Mouse (Mus musculus) forebrain, postnatal 0 days (tissue): Measurements from ENCODE around the gene Rgs4. TPM values are rescaled to one million over a fixed set of nuclear protein-coding genes. Genes with fewer than 3 reads are reported as not detected.

Experiments
- ATAC-seq: fragments of 200-750 bp; cut with Nextera tagmentation; 2 replicates; pipeline ENCODE4 v1.8.0; 2017; ENCODE audit warnings: mild to moderate bottlenecking, moderate library complexity
- DNase-seq: peaks from one replicate; pipeline ENCODE4 v3.0.0-alpha.2; 2015
- H3K27ac ChIP-seq: fragments of 300-500 bp; sonication (generic); 2 replicates; pipeline ENCODE4 v1.5.1; 2014; ENCODE audit warnings: low read depth, mild to moderate bottlenecking, antibody characterized with exemption, low read length, moderate library complexity, mixed read lengths
- H3K27me3 ChIP-seq: fragments of 300-500 bp; sonication (generic); 2 replicates; pipeline ENCODE4 v1.6.1; 2014; ENCODE audit warnings: mild to moderate bottlenecking, low read length, mixed read lengths; ENCODE audit not compliant: insufficient read depth
- H3K36me3 ChIP-seq: fragments of 300-500 bp; sonication (generic); 2 replicates; pipeline ENCODE4 v1.6.1; 2014; ENCODE audit warnings: mild to moderate bottlenecking, moderate library complexity; ENCODE audit not compliant: insufficient read depth
- H3K4me1 ChIP-seq: fragments of 300-500 bp; sonication (generic); 2 replicates; pipeline ENCODE4 v1.6.1; 2014; ENCODE audit warnings: antibody characterized with exemption; ENCODE audit not compliant: insufficient read depth
- H3K4me2 ChIP-seq: fragments of 300-500 bp; sonication (generic); 2 replicates; pipeline ENCODE4 v1.6.1; 2014; ENCODE audit warnings: low read depth, mild to moderate bottlenecking, moderate library complexity
- H3K4me3 ChIP-seq: fragments of 300-500 bp; sonication (generic); 2 replicates; pipeline ENCODE4 v1.5.1; 2014; ENCODE audit warnings: low read depth, low read length, mixed read lengths
- H3K9ac ChIP-seq: fragments of 300-500 bp; sonication (generic); 2 replicates; pipeline ENCODE4 v1.6.1; 2014; ENCODE audit warnings: mild to moderate bottlenecking
- H3K9me3 ChIP-seq: fragments of 300-500 bp; sonication (generic); 2 replicates; pipeline ENCODE4 v1.6.1; 2016; ENCODE audit warnings: low read length
- CTCF ChIP-seq: sonication (generic); IDR thresholded peaks from 2 replicates; pipeline ENCODE4 v1.5.1; 2016; ENCODE audit warnings: antibody characterized with exemption, control low read depth, low read depth
- WGBS: fragments of 180-500 bp; shearing (Covaris S2); extraction: QIAGEN DNeasy Blood & Tissue Kit; methylation state at CpG from one replicate; pipeline ENCODE4 v1.1.7; 2014; 5-methylcytosine and 5-hydroxymethylcytosine counted together
- polyA plus RNA-seq: library from polyadenylated mRNA; unstranded; fragments of >200 nt; fragmentation: Nextera tagmentation; extraction: Ambion mirVana; gene quantifications from 2 replicates; pipeline ENCODE4 v1.2.1, GENCODE M21; 2015
- total RNA-seq: library from RNA; depleted of rRNA; stranded (reverse); fragments of >200 nt; gene quantifications from 2 replicates; pipeline ENCODE4 v1.2.3, GENCODE M21; 2014

Rgs4 gene
- total and polyA plus RNA-seq, 2 experiments from 2014 or later, result 95.5 to 113 TPM

DNA sequence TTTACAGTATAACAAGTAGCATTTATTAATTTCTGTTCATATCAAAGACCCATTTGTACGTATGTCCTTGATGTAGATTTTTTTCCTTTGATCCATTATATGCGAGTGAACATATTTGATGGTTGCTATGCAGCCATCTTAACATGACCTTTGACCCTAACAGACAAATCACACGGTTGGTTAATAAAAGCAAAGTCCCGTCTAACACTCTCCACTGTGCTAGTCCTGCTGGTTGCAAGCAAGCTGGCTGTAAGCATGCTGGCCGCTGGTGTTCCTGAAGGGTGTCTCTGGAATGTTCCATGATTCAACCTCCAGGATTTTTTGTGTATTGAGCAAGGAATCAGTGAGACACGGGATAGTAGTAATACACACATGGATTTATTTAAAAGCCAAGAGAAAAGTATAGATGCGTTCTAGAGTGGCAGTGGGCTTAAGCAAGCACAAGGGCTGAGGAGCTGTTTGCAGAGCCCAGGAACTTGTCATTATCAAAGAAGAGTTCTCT is 16.8 kb downstream of the Rgs4 start:
- no peak for TF ChIP-seq CTCF
- H3K9me3 ChIP-seq, result no peaks in the 10 kb centered on the region
- no peak overlapping the region for H3K4me2 ChIP-seq
- no peak overlapping the region for H3K27ac ChIP-seq
- H3K27me3 ChIP-seq, result no peaks in the 10 kb centered on the region
- no peaks in the 10 kb centered on the region for H3K4me1 ChIP-seq
- 65% methylated on average over 7 of the region's 7 CpGs for whole genome bisulfite sequencing
- no peak overlapping the region for H3K4me3 ChIP-seq
- ATAC-seq (no peak), DNase-seq (no peak)
- no peaks in the 10 kb centered on the region for H3K36me3 ChIP-seq
- no peak overlapping the region for H3K9ac ChIP-seq

DNA sequence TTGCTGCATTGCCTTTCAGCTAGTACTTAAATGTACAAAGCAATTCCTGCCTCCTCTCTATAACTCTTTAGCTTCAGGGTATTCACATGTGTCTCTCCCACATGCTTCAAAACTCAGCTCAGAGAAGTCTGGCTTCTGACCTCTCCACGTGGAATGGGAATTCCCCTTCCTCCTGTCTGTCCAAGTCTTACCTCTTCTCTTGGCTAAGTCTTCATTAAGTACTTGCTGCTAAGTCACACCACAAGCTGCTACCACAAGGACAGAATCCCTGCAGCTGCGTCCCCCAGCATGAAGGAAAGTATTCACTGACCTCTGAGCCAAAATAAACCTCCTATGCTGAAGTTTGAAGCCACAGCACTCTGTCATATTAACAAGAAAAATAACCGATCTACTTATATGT is 21.1 kb downstream of the Rgs4 start:
- no peaks in the 10 kb centered on the region for H3K9me3 ChIP-seq
- H3K9ac ChIP-seq, result no peak overlapping the region
- DNase-seq, result no peak
- 76% methylated on average over 3 of the region's 3 CpGs for WGBS
- no peak for ATAC-seq
- H3K36me3 ChIP-seq, result no peaks in the 10 kb centered on the region
- no peak overlapping the region for H3K4me3 ChIP-seq
- no peaks in the 10 kb centered on the region for H3K27me3 ChIP-seq
- H3K4me1 ChIP-seq, result no peaks in the 10 kb centered on the region
- H3K4me2 ChIP-seq, result no peak overlapping the region
- H3K27ac ChIP-seq, result no peak overlapping the region
- TF ChIP-seq CTCF, result no peak

DNA sequence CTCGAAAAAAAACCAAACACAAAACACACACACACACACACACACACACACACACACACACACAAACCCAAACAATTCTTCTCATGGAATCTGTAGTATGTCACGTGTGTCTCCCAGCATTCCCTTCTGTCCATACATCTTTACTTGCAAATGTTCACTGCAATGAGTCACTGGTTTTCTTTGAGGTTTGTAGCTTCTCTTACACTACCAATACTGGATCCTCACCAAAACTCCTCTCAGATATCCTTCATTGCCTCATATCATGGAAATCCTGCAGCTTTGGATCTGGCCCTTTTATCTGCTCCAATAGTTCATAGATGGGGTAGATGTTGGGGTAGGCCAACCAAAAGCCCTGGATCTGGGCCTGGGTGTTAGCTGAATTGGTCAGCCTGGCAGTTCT is 25.6 kb downstream of the Rgs4 start:
- WGBS, result 92% methylated on average over 2 of the region's 2 CpGs
- ATAC-seq, result no peak
- TF ChIP-seq CTCF, result no peak

DNA sequence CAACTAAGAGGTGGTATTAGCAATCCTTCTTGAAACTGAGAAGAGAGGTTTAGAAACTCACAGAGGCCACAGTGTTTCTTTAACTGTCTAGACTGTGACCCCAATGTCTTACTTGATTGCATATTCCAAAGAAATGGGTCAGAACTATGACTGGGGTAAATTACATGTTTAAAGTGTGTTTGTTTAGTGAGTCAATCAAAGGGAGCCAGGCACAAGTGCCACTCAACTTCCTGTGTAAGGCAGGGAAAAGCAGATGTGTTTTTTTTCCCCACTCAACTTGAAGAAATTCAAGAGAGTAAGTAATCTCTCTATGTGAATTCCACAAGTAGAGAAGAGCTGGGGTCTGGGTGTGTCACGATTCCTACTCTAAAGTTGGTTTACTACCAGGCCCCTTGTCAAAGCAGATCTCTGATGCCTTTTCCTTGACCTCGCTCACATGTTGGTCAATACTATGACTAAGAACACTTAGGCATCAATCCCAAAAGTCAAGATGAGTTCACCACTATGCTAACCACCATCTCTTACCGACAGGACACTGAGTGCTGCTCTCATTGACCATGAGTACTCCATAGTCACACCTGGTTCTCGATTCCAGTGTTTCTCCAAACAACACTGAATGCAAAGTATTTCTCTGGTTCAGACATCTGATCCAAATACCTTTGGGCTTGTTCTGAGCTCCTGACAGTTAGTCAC is 42.9 kb downstream of the Rgs4 start:
- H3K4me2 ChIP-seq, result no peak overlapping the region
- no peaks in the 10 kb centered on the region for H3K36me3 ChIP-seq
- TF ChIP-seq CTCF, result no peak
- no peaks in the 10 kb centered on the region for H3K9me3 ChIP-seq
- no peak overlapping the region for H3K9ac ChIP-seq
- H3K4me3 ChIP-seq, result no peak overlapping the region
- no peak for DNase-seq
- no peak for ATAC-seq
- H3K4me1 ChIP-seq, result no peaks in the 10 kb centered on the region
- WGBS, result 86% methylated on average over 4 of the region's 4 CpGs
- no peaks in the 10 kb centered on the region for H3K27me3 ChIP-seq
- no peak overlapping the region for H3K27ac ChIP-seq

More for the DNA sequence above, 25.6 kb downstream of the Rgs4 start:
- Histone ChIP-seq H3K4me3 (no peak overlapping the region), H3K36me3 (no peaks in the 10 kb centered on the region), H3K9me3 (no peaks in the 10 kb centered on the region), H3K9ac (no peak overlapping the region), H3K27ac (no peak overlapping the region), H3K4me2 (no peak overlapping the region), H3K4me1 (no peaks in the 10 kb centered on the region), H3K27me3 (no peaks in the 10 kb centered on the region)
- DNase-seq, result no peak

DNA sequence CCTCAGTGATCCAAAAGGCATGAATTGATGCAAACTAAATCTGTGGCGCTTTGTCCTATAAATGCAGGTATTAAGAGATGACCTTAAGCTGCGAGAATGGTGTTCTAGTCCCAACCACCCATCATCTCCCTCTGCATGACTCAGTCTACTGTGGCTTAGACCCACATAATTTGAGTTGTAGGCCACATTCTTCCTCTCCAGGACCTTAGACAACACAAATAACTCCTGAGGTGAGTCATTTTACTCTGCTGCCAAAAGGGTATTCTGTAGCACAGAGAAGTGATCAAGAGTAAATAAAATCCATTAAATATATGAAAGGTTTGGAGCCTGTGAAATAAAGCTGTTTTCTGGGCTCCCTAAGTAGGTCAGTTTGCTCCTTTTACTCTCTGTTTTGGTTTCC is 48.3 kb downstream of the Rgs4 start:
- Histone ChIP-seq H3K9ac (no peak overlapping the region), H3K4me2 (no peak overlapping the region), H3K36me3 (no peaks in the 10 kb centered on the region), H3K4me3 (no peak overlapping the region), H3K27ac (no peak overlapping the region), H3K9me3 (no peaks in the 10 kb centered on the region), H3K4me1 (no peaks in the 10 kb centered on the region), H3K27me3 (no peaks in the 10 kb centered on the region)
- no peak for DNase-seq
- no peak for ATAC-seq
- 91% methylated on average over 2 of the region's 2 CpGs for WGBS
- TF ChIP-seq CTCF, result no peak

DNA sequence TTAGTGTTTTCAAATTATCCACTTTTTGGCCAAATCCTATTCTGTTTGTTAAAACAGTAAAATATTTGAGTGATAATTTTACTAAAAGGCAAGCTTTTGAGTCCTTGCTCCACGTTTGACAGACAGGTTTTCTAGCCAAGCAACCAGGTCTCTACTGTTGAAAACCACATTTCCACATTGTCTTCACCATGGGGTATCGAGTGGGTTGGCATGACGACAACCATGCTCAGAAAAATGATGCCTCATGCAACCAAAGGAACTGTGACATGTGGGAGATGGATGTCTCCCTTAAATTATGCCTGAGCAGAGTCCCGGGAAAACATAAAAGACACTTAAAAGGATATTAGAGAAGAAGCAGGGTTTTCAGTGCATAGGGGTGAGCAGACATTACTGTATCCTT is 50.2 kb downstream of the Rgs4 start:
- WGBS, result 72% methylated on average over 4 of the region's 4 CpGs
- Histone ChIP-seq H3K4me2 (no peak overlapping the region), H3K9me3 (no peaks in the 10 kb centered on the region), H3K4me1 (no peaks in the 10 kb centered on the region), H3K9ac (no peak overlapping the region), H3K4me3 (no peak overlapping the region), H3K36me3 (no peaks in the 10 kb centered on the region), H3K27me3 (no peaks in the 10 kb centered on the region), H3K27ac (no peak overlapping the region)
- DNase-seq (no peak), ATAC-seq (no peak; the same call in 1 of the 2 replicates)
- no peak for TF ChIP-seq CTCF

DNA sequence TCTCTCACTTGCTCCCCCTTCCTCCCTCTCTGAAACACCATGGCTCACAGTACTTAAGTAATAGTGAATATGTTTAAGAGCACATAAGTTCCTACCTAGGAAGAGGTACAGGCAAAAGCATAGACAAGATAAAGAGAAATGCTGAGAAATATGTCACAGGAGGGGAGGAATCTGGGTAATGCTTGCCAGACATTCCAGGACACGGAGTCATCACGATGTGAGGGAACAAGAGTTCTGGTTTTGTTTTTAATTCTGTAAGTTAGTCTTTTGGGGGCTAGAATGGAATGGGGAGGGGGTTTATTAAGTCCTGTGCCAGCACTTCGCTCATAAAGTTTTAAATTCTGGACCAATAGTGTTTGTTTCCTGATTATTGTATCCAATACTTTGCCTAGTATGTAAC is 52.1 kb downstream of the Rgs4 start:
- Histone ChIP-seq H3K4me3 (no peak overlapping the region), H3K4me1 (no peaks in the 10 kb centered on the region), H3K27ac (no peak overlapping the region), H3K4me2 (no peak overlapping the region), H3K27me3 (no peaks in the 10 kb centered on the region), H3K36me3 (no peaks in the 10 kb centered on the region), H3K9ac (no peak overlapping the region), H3K9me3 (no peaks in the 10 kb centered on the region)
- ATAC-seq (no peak), DNase-seq (no peak)
- WGBS, result 94% methylated on average over 3 of the region's 3 CpGs
- no peak for TF ChIP-seq CTCF
